Mouse (Mus musculus): ENCODE results near the gene Ascc2.
"Not testable (repeated sequence)": the region's sequence is repeated elsewhere in the genome, so short reads cannot be mapped to it uniquely, and the experiment has no call there.

Gene Ascc2

GRCm38 (mm10) chr11:4633420-4633819 is 4.1 kb upstream of the Ascc2 start:
- in situ Hi-C loops (cut with MboI): no loop called here

- in situ Hi-C loops (cut with MboI): no loop called here
These were observed 3.2 kb upstream of the Ascc2 start for GRCm38 (mm10) chr11:4634395-4634794.

GRCm38 (mm10) chr11:4636782-4637342 is 685 bp upstream of the Ascc2 start:
- in situ Hi-C loops (cut with MboI): loop anchor here (5.0 kb wide), 1 partner anchor 40 kb away; no protein-coding TSS in a partner anchor

GRCm38 (mm10) chr11:4638261-4638660 is 714 bp downstream of the Ascc2 start:
- in situ Hi-C loops (cut with MboI): loop anchor here (5.0 kb wide), 1 partner anchor 41 kb away; no protein-coding TSS in a partner anchor

GRCm38 (mm10) chr11:4641185-4641584 is 3.6 kb downstream of the Ascc2 start:
- in situ Hi-C loops (cut with MboI): no loop called here

- in situ Hi-C loops (cut with MboI): no loop called here
These were observed 6.2 kb downstream of the Ascc2 start for GRCm38 (mm10) chr11:4643722-4644121.

- in situ Hi-C loops (cut with MboI): not testable (repeated sequence)
These were observed 7.6 kb downstream of the Ascc2 start for GRCm38 (mm10) chr11:4645180-4645579.

- in situ Hi-C loops (cut with MboI): no loop called here
These were observed 8.9 kb downstream of the Ascc2 start for GRCm38 (mm10) chr11:4646409-4646808.

GRCm38 (mm10) chr11:4659818-4660217 is 22.3 kb downstream of the Ascc2 start:
- in situ Hi-C loops (cut with MboI): no loop called here

GRCm38 (mm10) chr11:4660309-4661025 is 22.9 kb downstream of the Ascc2 start:
- in situ Hi-C loops (cut with MboI): no loop called here

- in situ Hi-C loops (cut with MboI): no loop called here
These were observed 23.8 kb downstream of the Ascc2 start for GRCm38 (mm10) chr11:4661324-4661723.

GRCm38 (mm10) chr11:4661871-4662495 is 24.4 kb downstream of the Ascc2 start:
- in situ Hi-C loops (cut with MboI): no loop called here

GRCm38 (mm10) chr11:4662496-4662878 is 24.9 kb downstream of the Ascc2 start:
- in situ Hi-C loops (cut with MboI): no loop called here

- in situ Hi-C loops (cut with MboI): no loop called here
These were observed 34.2 kb downstream of the Ascc2 start for GRCm38 (mm10) chr11:4671736-4672135.

GRCm38 (mm10) chr11:4674593-4674992 is 37.0 kb downstream of the Ascc2 start:
- in situ Hi-C loops (cut with MboI): no loop called here

- in situ Hi-C loops (cut with MboI): no loop called here
These were observed 37.6 kb downstream of the Ascc2 start for GRCm38 (mm10) chr11:4675126-4675562.

GRCm38 (mm10) chr11:4675693-4676092 is 38.1 kb downstream of the Ascc2 start:
- in situ Hi-C loops (cut with MboI): no loop called here

GRCm38 (mm10) chr11:4677250-4677872 is 39.8 kb downstream of the Ascc2 start:
- in situ Hi-C loops (cut with MboI): no loop called here

- in situ Hi-C loops (cut with MboI): no loop called here
These were observed 41.3 kb downstream of the Ascc2 start for GRCm38 (mm10) chr11:4678700-4679440.

- in situ Hi-C loops (cut with MboI): no loop called here
These were observed 41.9 kb downstream of the Ascc2 start for GRCm38 (mm10) chr11:4679441-4679832.

- in situ Hi-C loops (cut with MboI): no loop called here
These were observed 42.6 kb downstream of the Ascc2 start for GRCm38 (mm10) chr11:4680126-4680525.

GRCm38 (mm10) chr11:4683516-4683915 is 46.0 kb downstream of the Ascc2 start:
- in situ Hi-C loops (cut with MboI): no loop called here

Measured in mature B cell (primary cell).